22 mouse cellular contexts compared by ENCODE assay signal in genomic region chr19:33240386-33240785, GRCm38 (mm10).
DNase-seq lines count a peak whose midpoint lies in the region; TF ChIP-seq lines count a peak whose summit lies in the region.
"Had no signal": no experiment of that assay in that cellular context is flagged by ENCODE, and none has a peak within 500 bp of the region (broad histone marks: within the 10 kb centered on the region; RNA-seq: fewer than 3 reads in every experiment).

No protein-coding gene starts in this region.

- peak; percentile 32 to 45 for DNase-seq in layer of hippocampus, adult 2 months (ENCODE audit: low spot score in 2 of 2)
- no peak for DNase-seq in layer of hippocampus, adult 11-12 months (ENCODE audit: low spot score)
- DNase-seq in left cerebral cortex, adult 18-20 months (ENCODE audit: low spot score in 2 of 2), result peak; percentile 33 to 37
- DNase-seq in left cerebral cortex, postnatal 10 days (ENCODE audit: extremely low spot score in 1 of 2, low spot score in 2 of 2), result no peak
- DNase-seq in left cerebral cortex, adult 9 months (ENCODE audit: low spot score in 2 of 2), result peak; percentile 42 to 56
- DNase-seq in ovary, postnatal 36 days (ENCODE audit: low spot score), result no peak
- no peak for DNase-seq in urinary bladder, postnatal 4 days (ENCODE audit: low spot score in 2 of 2)
- DNase-seq: adrenal gland, postnatal 25 days; B cell, adult 2 months; cerebellum, adult 18-20 months; cerebellum, postnatal 10 days; gastrocnemius, postnatal 10 days; kidney, adult 18-20 months; kidney, postnatal 36 days; liver, postnatal 0 days; lung, postnatal 36 days had no signal

- TF ChIP-seq CTCF in layer of hippocampus, adult 2 months (conservative IDR thresholded peaks at IDR 0.05), result no peak
- no peak for TF ChIP-seq CTCF in cortical plate, adult 2 months (IDR thresholded peaks at IDR 0.05; ENCODE audit: extremely low read depth, insufficient read depth, low read length)

- TF ChIP-seq POLR2A in cortical plate, adult 2 months (IDR thresholded peaks at IDR 0.05; ENCODE audit: extremely low read depth, insufficient read depth, low read length), result no peak

- H3K27ac ChIP-seq in layer of hippocampus, adult 2 months, result no peak overlapping the region
- peak overlapping the region; percentile 65; the same call in 1 of the 2 replicates for H3K27ac ChIP-seq in cortical plate, adult 2 months (ENCODE audit: insufficient read depth, low read length)
- H3K27ac ChIP-seq: forebrain, embryonic 13.5 days; kidney, embryonic 15.5 days; liver, embryonic 12.5 days; midbrain, embryonic 12.5 days; neural tube, embryonic 13.5 days had no signal

- no peaks in the 10 kb centered on the region for H3K4me1 ChIP-seq in cortical plate, adult 2 months (ENCODE audit: control insufficient read depth, insufficient read depth, low read length)
- H3K4me1 ChIP-seq: forebrain, embryonic 13.5 days; kidney, embryonic 15.5 days; liver, embryonic 12.5 days; midbrain, embryonic 12.5 days; neural tube, embryonic 13.5 days had no signal

- intact Hi-C loops in left cerebral cortex, postnatal 10 days (cut with DNase I), result loop anchor here (5.0 kb wide), 1 partner anchor 127 kb away; no protein-coding TSS in a partner anchor

- H3K4me3 ChIP-seq in layer of hippocampus, adult 2 months, result no peak overlapping the region
- no peak overlapping the region for H3K4me3 ChIP-seq in cortical plate, adult 2 months (ENCODE audit: insufficient read depth, low read length)
- H3K4me3 ChIP-seq: forebrain, embryonic 13.5 days; kidney, embryonic 15.5 days; liver, embryonic 12.5 days; midbrain, embryonic 12.5 days; neural tube, embryonic 13.5 days had no signal

Comparison
In these comparisons a context has a peak if more than half of its experiments do, and no peak if none do; other contexts are left out.
1. DNase-seq: peak in layer of hippocampus, adult 2 months (2 of 2), left cerebral cortex, adult 18-20 months (2 of 2) and left cerebral cortex, adult 9 months (2 of 2); none in layer of hippocampus, adult 11-12 months (single experiment), left cerebral cortex, postnatal 10 days (0 of 2), ovary, postnatal 36 days (single experiment) and urinary bladder, postnatal 4 days (0 of 2).